ENCODE assay signal across 14 mouse cellular contexts in the genomic region with DNA sequence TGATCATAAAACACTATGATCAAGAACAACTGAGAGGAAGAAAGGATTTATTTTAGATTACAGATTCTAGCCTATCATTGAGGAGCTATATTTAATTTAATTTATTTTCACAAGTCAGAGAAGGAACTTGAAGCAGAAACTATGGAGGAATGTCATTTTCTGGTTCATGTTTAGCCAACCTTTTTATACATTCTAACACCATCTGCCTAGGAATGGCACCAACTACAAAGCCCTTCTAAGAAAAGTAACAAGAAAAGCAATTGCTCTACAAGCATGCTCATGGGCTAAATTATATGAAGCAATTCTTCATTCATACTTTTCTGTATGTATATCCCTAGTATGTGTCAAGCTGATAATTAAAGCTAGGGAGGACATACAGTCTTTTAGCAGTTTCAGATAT.
"Had no signal": no experiment of that assay in that cellular context is flagged by ENCODE, and none has a peak within 500 bp of the region (broad histone marks: within the 10 kb centered on the region; RNA-seq: fewer than 3 reads in every experiment).

No protein-coding gene starts in this region.

- ATAC-seq: midbrain, embryonic 16.5 days had no signal

- DNase-seq: lung, adult 18-20 months; lung, embryonic 14.5 days; lung, postnatal 10 days; lung, postnatal 4 days; midbrain, embryonic 14.5 days; retina, postnatal 1 day; right cerebral cortex, adult 18-20 months; right cerebral cortex, postnatal 25 days; right cerebral cortex, postnatal 4 days; spleen, adult 18-20 months; thymus, adult 18-20 months; thymus, postnatal 14 days; thymus, postnatal 4 days had no signal
